Mouse (Mus musculus) CD8-positive naive resting alpha-beta T cell, adult 2 months (primary cell): ENCODE results near the gene Abtb2.
A peak's percentile ranks its signal among the peaks of the same experiment; 100 is the strongest.

ENCODE experiments used
- DNase-seq, 2 experiments: peaks; one replicate each; pipeline ENCODE4 v3.0.0; 2022; ENCODE audit warnings: low read depth in 2 of 2, low spot score in 2 of 2

Gene Abtb2

GRCm38 (mm10) chr2:103684926-103685577 is 118.9 kb downstream of the Abtb2 start:
- DNase-seq, result no peak

GRCm38 (mm10) chr2:103685581-103685980 is 119.5 kb downstream of the Abtb2 start:
- DNase-seq, result no peak

- no peak for DNase-seq
These were observed 121.0 kb downstream of the Abtb2 start for GRCm38 (mm10) chr2:103687143-103687542.

GRCm38 (mm10) chr2:103687888-103688287 is 121.8 kb downstream of the Abtb2 start:
- DNase-seq, result no peak

- DNase-seq, result no peak
These were observed 124.3 kb downstream of the Abtb2 start for GRCm38 (mm10) chr2:103690425-103690824.

- no peak for DNase-seq
These were observed 124.7 kb downstream of the Abtb2 start for GRCm38 (mm10) chr2:103690828-103691227.

DNA sequence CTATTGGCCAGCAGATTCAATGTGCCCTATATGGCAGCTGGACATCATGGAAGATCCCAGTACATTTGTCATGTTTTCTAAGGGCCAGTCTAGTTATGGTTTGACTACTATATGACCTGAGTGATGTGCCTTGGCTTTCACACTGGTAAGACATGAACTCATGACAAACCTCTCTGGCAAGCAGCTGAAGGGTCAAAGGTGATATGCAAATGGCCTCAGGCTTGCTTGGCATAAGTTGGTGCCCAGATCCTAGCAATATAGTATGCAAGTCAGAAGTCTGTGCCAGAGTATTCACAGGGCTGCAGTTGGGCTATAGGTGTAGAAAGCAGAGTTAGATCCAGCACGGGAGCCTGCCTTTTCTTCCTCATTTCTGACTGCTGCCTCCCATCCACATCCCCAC is 125.2 kb downstream of the Abtb2 start:
- no peak for DNase-seq

DNA sequence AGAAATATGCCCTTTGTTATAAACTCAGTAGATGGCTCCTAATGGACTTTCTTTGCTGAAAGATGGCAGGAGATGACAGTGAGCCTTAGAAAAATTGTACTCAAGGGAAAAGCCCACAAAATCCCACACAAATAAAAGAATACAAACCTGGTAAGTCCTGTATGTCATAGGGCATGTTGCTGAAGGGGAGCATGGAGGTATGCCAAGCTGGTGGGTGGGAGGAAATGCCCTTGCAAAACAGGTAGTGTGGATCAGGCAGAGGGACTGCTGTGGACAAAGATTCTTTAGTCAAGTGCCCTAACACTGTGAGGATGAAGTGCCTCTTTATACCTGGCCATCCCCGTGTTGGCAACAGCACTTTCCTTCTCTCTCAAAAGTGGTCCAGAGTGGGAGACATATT is 126.7 kb downstream of the Abtb2 start:
- no peak for DNase-seq

DNA sequence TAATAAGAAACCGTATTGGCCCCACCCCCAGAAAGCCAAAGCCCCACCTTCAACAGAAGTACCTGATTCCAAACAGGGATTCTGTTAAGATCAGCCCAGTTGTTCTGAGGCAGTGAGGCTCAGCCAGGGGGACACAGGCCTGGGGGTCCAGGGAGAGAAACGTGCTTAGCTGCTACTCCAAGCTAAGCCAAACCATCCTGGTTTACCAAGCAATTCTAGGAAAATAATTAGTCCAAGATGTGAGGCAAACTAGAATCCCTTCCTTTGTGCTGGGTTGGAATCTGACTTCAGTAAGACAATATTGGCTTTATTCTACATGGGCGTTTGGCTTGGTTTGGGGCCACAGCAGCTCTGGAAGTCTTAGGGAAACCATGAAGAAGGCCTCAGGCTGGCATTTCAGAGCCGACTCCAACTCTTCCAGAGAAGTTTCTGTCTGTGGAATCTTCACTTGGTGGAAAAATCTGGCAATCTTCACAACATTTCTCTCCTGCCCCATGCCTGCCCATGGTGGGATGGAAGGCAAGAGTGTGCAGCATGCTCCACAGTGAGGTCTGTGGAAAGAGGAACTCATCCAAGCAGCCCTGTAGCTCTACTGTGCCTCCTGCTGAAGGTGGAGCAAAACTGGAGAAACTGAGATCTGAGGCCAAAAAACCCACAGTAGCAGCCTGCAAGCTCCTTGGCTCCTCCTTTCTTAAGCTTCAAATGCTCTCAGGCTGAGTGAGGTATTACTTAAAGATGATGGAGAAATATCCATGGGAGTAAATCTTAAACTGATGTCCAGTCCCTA is 128.9 kb downstream of the Abtb2 start:
- no peak for DNase-seq

DNA sequence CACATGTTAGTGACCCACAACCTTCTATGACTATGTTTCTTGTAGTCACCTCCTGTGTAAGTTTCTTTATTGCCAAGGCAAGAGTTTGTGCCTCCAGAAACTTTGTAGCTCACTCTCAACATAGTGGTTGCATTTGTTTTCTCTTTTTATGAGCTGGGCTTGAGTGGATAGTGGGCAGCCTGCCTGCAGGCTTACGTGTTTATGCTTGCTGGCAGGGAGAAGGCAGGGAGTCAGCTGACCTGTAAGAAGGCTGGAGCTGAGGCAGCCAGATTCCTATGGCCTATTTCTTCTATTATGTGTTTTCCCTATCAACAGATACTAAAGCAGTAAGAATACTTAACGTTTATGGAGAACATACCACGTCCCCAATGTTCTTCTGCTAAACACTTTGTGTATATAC is 130.1 kb downstream of the Abtb2 start:
- DNase-seq, result no peak

DNA sequence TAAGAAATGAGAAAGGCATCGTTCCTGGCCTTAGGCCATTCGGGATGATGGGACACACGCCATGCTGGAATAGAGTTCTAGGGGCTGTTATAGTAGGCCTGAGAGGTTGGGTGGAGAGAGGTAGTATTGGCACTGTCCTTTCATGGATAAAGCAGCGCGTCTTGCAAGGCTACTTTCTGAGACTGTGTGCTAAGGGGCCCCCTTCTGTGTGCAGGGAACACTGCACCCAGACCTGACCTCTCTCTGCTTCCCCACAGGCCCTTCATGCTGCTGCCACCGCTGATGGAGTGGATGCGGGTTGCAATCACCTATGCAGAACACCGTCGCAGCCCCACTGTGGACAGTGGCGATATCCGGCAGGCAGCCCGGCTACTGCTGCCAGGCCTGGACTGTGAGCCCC is 134.4 kb downstream of the Abtb2 start:
- no peak for DNase-seq

- DNase-seq, result peak in 1 of 2 experiments; percentile 24
These were observed 137.2 kb downstream of the Abtb2 start for GRCm38 (mm10) chr2:103703336-103703735.

GRCm38 (mm10) chr2:103703865-103704264 is 137.8 kb downstream of the Abtb2 start:
- no peak for DNase-seq

DNA sequence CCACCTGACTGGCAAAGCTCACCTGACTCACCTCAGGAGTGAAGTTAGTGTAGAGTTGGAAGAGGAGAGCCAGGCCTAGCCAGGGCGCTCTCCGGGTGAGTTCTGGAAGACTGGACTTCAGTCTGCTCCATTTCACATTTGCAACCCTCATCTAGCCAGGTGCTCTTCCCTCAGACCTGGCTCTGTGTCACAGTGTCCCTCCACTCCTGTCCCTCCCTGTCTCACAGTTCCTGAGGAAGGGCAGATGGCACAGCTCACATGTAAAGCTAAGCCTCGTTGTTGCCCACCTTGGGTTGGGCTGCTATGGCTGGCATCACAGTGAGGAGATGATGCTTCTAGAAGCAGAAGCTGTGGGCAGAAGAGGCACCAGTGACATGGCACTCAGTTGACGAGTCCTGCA is 139.7 kb downstream of the Abtb2 start:
- DNase-seq, result no peak

GRCm38 (mm10) chr2:103706226-103706625 is 140.1 kb downstream of the Abtb2 start:
- no peak for DNase-seq

GRCm38 (mm10) chr2:103707056-103707776 is 141.1 kb downstream of the Abtb2 start:
- DNase-seq, result no peak

- no peak for DNase-seq
These were observed 144.7 kb downstream of the Abtb2 start for GRCm38 (mm10) chr2:103710849-103711248.

DNA sequence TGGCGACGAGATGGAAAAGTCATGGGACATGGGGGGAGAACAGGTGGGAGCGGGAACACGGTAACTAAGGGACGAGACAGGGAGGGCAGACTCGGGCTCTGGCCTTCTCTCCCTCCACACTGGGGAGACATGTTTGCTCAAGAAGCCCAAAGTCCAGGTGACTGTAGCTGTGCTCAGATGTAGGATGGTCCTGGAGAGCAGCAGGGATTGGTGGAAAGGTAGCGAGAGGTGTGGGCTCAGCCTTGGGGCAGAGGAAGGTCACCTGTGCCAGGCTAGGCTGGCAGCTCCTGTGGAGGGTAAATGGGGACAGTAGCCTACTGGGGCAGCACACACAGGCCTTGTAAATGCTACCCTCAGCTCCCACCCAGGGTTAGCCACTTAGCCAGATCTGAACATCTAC is 147.7 kb downstream of the Abtb2 start:
- no peak for DNase-seq

DNA sequence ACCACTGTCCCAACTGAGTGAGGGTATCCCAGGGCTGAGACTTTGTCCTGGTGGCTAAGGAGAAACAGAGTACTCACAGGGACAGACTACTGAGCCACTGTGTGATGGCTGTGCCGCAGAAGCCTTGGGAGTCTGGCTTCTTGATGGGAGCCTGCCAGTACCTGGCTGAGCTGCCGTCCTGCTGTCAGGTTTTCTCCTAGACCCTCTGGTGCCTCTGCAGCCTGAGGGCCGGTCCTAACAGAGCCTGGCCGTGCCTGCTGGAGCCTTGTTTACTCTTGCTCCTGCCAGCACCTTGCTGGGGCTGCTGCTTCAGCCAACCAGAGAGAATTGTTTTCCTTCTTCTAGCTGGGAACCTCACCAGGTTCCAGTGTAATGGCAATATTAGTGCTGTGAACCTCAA is 148.3 kb downstream of the Abtb2 start:
- DNase-seq, result no peak

GRCm38 (mm10) chr2:103718594-103719291 is 152.6 kb downstream of the Abtb2 start:
- peak; percentile 60 to 68 for DNase-seq

DNA sequence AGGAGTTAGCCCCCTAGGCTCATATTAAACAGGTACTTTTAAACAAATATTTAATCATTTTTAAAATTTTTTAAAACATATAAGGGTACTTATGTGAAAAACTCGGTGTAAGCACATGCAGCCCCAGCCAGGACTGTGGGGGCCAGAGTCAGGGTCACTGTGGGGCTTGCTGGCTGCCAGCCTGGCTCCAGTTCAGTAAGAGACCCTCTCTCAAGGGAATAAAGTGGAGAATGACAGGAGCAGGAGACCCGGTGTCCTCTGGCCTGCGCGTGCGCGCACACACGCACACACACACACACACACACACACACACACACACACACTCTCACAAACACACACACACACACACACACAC is 153.2 kb downstream of the Abtb2 start:
- DNase-seq, result no peak

GRCm38 (mm10) chr2:103724521-103724920 is 158.4 kb downstream of the Abtb2 start:
- DNase-seq, result no peak
